Mouse (Mus musculus): ENCODE measurements around the gene Psma1.

Gene Psma1

DNA sequence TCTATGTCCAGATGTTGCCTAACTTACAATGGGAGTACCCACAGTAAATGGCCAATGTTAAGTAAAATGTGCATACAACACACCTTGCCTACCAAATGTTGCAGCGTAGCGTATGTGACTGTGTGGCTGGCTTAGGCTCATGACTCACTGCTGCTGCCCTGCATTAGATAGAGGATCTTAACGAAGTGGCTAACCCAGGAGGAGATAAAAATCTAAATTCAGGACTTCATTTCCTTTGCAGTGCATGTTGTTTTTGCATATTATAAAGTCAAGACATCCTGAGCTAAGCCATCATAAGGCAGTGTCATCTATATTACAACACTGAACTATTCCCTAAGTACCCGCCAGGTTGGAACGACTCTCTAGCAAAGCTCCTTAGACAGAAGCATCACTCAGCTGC, 7.5 kb downstream of the Psma1 start:
- no peak for DNase-seq

DNA sequence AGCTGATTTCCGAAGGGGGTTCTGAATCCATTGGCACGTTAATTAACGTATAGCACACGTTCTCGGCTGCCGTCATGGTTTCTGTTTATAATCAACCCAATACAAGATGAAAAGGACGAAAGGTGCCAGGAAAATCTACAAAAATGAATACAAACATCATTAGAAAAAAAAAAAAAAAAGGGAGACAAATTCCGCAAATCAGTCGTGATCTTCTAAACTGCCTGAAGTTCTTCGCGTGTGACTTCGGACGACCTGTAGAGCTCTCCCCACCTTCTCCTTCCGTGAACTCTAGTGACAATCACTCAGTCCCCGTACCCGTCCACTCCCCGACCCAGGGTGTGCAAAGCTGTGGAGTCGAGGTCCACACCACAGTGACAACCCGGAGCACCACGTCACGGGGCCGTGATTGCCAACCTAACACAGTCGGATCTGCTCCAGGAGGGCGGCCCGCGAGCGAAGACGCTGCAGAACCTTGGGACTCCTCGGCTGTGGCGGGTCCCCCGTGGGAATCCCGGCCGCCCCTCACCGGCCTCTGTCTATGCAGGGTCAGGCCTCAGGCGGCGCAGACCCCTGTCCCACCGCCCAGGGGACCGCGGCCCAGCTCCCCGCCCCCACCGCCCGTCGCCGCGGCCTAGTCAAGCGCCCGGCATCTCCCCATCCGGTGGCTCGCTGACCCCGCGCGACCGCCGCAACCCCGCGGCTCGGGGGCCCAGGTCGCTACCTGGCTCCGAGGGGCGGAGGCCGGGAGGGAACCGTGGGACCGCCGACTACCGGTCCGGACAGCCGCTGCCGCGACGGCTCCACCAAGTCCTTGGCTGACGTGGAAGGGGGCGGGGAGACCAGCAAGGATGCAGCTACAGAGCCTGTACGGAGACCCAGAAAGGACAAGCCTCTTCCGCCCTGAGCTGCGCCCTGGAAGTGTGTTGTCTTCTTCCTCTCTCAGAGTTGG, 21.8 kb downstream of the Psma1 start, which contains the start of gene Copb1:
TSS of gene Copb1 (minus strand) at position 827 of the 949 bp plus-strand sequence.
- DNase-seq, result peak; percentile 88

DNA sequence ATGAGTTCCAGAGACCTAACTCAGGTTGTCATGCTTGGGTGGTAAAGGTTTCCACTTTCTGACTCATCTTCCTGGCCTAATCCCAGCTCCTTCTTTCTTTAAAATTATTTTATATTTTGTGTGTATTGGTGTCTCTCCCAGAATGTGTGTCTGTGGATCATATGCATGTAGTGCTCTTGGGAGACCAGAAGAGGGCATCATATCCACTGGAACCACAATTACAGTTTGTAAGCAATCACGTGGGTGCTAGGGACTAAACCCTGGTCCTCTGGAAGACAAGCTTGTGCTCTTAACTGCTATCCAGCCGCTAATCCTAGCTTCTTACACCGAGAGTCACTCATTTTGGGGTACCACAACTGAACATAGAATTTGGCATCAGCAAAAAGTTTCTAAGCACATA, 24.2 kb downstream of the Psma1 start:
- DNase-seq, result no peak

DNA sequence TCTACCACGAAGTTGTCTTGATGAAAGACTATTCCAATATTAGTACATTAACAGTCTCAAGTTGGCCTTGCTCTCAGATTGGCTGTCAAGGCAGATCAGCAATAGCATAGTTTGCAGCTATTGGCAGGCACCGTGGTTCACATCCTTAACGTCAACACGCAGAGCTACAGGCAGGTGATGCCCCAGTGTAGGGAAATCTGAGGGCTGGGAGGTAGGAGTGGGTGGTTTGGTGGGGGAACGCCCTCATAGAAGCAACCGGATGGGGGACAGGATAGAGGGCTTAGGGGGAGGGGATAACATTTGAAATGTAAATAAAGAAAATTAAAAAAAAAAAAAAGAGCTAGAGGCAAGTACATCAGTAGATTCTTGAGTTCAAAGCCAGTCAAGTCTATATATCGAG, 41.9 kb downstream of the Psma1 start:
- DNase-seq, result no peak

DNA sequence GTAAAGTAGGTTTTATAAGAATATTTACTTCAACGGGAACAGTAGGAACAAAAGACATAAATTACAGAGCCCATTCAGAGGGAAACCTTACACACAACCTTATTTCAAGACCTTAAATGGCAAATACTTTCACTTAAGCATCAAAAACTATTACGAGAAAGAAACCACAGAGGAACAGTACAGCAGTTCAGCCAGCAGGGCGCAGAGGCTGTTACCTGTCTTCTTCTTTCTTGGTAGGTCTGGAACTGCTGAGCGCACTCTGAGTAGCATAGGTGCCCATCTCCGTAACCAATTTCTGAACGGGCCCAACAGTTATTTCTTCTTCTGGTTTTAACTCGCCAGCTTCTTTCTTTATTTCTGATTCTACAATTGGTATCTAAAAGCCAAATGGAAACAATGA, 42.9 kb downstream of the Psma1 start:
- no peak for DNase-seq

DNA sequence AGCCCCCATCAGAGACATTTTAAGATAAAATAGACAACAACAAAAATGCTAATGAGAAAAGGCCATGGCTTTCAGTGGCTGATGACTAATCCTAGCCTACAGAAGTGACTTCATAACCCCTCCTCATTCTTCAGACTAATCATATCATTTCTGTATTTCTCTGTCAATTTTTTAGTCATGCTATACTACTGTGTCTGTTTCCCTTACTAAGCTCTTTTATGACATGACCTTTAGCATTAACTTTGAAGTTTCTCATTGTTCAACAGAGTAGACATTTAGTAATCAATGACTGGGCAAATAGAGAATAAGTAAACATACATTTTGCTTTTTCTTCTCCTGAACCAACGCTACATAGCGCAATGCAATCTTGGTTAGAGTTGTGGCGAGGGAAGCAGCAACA, 44.1 kb downstream of the Psma1 start:
- DNase-seq, result no peak

DNA sequence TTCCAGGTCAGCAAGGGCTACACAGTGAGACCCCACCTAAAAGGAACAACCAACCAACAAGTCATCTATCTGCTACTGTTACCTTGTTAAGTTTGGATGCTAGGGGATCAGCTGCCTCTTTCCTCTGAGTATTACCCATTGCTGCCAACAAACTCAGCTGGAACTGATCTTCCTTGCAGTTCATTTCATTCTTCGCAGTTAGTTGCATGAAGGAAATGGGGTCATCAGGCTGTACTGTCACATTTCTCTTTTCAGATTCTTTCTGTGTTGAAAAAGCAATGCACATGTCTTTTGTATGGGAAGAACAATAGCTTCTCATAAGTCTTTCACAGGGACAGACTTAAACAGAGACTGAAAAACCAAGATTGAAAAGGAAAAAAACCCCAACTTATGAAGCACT, 49.4 kb downstream of the Psma1 start:
- no peak for DNase-seq

DNA sequence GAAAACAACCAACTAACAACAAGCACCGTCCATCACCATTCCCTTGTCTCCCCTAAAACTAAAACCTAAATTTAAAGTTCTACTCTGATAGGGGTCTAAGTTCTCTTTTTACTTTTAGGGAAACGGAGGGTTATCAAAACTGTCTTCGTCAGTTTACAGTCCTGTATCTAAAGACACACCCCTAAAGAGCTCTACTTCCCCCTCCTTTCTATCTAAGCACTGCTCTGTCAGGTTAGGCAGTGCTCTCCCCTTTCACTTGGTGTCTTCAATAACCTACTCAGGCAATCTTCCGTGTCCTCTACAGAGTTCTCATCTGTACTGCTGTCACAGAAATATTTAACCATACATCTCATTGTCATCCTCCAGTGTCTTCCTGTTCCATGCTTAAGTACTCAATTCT, 55.5 kb downstream of the Psma1 start:
- no peak for DNase-seq

DNA sequence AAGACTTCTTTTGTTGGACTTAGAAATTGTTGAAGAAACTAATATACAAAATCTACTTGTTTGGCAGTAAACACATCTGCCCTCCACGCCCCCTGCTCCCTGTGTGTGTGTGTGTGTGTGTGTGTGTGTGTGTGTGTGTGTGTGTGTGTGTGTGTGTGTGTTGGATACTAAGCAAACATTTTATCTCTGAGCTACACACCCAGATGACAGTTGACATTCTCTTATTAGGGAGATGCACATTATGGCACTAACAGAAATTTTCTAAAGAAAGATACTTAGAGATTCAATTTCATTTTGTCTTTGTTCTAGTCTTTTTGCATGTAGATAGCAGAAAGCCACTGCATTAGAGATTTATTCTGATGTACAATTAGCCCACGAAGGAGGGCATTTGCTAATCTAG, 59.0 kb downstream of the Psma1 start:
- no peak for DNase-seq
